Mouse (Mus musculus): ENCODE measurements around the gene Gm17019. TPM values are rescaled to one million over a fixed set of nuclear protein-coding genes. Genes with fewer than 3 reads are reported as not detected.

Gm17019 gene
- not detected in 2 replicates for total RNA-seq (2023)

DNA sequence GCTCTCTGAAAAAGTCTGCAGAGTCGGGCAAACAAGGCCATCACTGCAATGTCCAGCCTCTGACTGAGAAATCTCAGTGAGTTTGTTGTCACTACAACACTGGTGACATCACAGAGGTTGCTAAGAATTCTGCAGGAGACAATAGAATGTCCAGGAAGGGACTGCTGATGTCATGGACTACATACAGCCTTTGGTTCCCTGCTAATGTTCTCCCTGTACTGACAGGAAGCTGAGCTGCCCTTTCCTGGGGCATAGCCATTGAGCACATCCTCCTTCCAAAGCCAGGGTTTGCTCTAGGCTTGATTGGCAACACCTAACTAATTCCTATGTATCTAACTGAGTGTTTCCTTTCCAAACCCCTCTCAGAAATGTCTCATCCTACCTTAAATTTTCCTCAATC, at the start of gene Gm17019:
Gene Gm17019, minus strand, starts transcription at position 101 of the 400 bp plus-strand sequence.

Other genes starting within 250 kb of the Gm17019 start
- gene Gm9758, start 118.1 kb downstream of the Gm17019 start, total RNA-seq (2023): not detected in 2 replicates
- not detected in 2 replicates for gene Speer4e, start 94.6 kb downstream of the Gm17019 start, total RNA-seq (2023)
- not detected in 2 replicates for gene Gm10354, start 54.1 kb downstream of the Gm17019 start, total RNA-seq (2023)

Data from neutrophil, adult 65 days (primary cell).